In the genomic region with DNA sequence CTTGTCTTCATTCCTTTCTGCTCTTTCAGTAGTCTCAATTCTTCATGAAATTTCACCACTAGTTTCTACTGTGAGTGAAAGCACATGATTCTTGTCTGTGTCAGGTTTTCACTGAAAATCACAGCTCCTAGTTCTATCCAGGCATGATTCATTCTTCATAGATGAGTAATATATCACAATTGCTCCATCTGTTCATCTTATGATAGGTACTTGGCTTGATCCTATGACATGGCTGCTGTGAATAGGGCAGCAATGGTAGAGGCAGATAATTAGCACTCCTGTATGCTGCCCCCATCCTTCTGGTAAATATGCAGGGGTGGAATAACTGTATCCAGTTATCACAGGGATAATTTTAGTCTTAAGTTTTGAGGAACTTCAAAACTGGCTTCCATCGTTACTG, we compare ENCODE assay signal across 19 mouse cellular contexts.
DNase-seq lines count a peak whose midpoint lies in the region; ATAC-seq lines count a peak whose summit lies in the region.
"Had no signal": no experiment of that assay in that cellular context is flagged by ENCODE, and none has a peak within 500 bp of the region (broad histone marks: within the 10 kb centered on the region; RNA-seq: fewer than 3 reads in every experiment).

No protein-coding gene starts in this region.

- DNase-seq in frontal cortex, postnatal 10 days (ENCODE audit: low spot score in 2 of 2) = no peak
- DNase-seq in brain, adult 2 months (ENCODE audit: low read depth, low spot score) = peak; percentile 60
- DNase-seq in lung, postnatal 14 days = no peak
- DNase-seq: adrenal gland, adult 8-10 months; adrenal gland, postnatal 14 days; adrenal gland, postnatal 36 days; cerebellum, adult 11 months; cerebellum, adult 18-20 months; cerebellum, adult 8-10 months; cerebellum, adult 9-11 months; cerebellum, postnatal 14 days; cerebellum, postnatal 36 days; embryo, embryonic 11 days; forebrain, postnatal 0 days had no signal

- peak; percentile 79 for ATAC-seq in frontal cortex, adult (ENCODE audit: low TSS enrichment)
- no peak for ATAC-seq in granulocyte monocyte progenitor cell, adult 5-6 weeks (replicated peaks; ENCODE audit: poor library complexity, severe bottlenecking)
- ATAC-seq: activated CD4-positive, CD25-positive, alpha-beta regulatory T cell, adult 4 months; forebrain, embryonic 14.5 days; forebrain, postnatal 0 days; Patski had no signal
